Mouse (Mus musculus) neural tube, embryonic 11.5 days (tissue): ENCODE results near the gene Pam. TPM values are rescaled to one million over a fixed set of nuclear protein-coding genes. Genes with fewer than 3 reads are reported as not detected.
A peak's percentile ranks its signal among the peaks of the same experiment; 100 is the strongest.

Experiments
- ATAC-seq: fragments of 200-750 bp; cut with Nextera tagmentation; 2 replicates; pipeline ENCODE4 v1.8.0; 2017; ENCODE audit warnings: moderate number of reproducible peaks, mild to moderate bottlenecking, moderate TSS enrichment, moderate library complexity; ENCODE audit not compliant: insufficient read depth, low FRiP score, low TSS enrichment
- DNase-seq: peaks from one replicate; pipeline ENCODE4 v3.0.0-alpha.2; 2015; ENCODE audit warnings: low spot score
- H3K27ac ChIP-seq: fragments of 300-500 bp; sonication (generic); 2 replicates; pipeline ENCODE4 v1.5.1; 2014; ENCODE audit warnings: low read depth, mild to moderate bottlenecking, low read length
- H3K27me3 ChIP-seq: fragments of 300-500 bp; sonication (generic); 2 replicates; pipeline ENCODE4 v1.6.1; 2014; ENCODE audit warnings: mild to moderate bottlenecking, low read length, mixed read lengths; ENCODE audit not compliant: control insufficient read depth, insufficient read depth
- H3K36me3 ChIP-seq: fragments of 300-500 bp; sonication (generic); 2 replicates; pipeline ENCODE4 v1.6.1; 2014; ENCODE audit warnings: mild to moderate bottlenecking, low read length, moderate library complexity, mixed read lengths; ENCODE audit not compliant: control insufficient read depth, insufficient read depth
- H3K4me1 ChIP-seq: fragments of 300-500 bp; sonication (generic); 2 replicates; pipeline ENCODE4 v1.6.1; 2014; ENCODE audit warnings: low read length, mixed read lengths; ENCODE audit not compliant: control insufficient read depth, insufficient read depth
- H3K4me2 ChIP-seq: fragments of 300-500 bp; sonication (generic); 2 replicates; pipeline ENCODE4 v1.6.1; 2014; ENCODE audit warnings: low read depth, mild to moderate bottlenecking, moderate library complexity
- H3K4me3 ChIP-seq: fragments of 300-500 bp; sonication (generic); 2 replicates; pipeline ENCODE4 v1.5.1; 2014; ENCODE audit warnings: low read depth, low read length
- H3K9ac ChIP-seq: fragments of 300-500 bp; sonication (generic); 2 replicates; pipeline ENCODE4 v1.6.1; 2014; ENCODE audit warnings: mild to moderate bottlenecking, low read length
- H3K9me3 ChIP-seq: fragments of 300-500 bp; sonication (generic); 2 replicates; pipeline ENCODE4 v1.6.1; 2016; ENCODE audit warnings: low read length; ENCODE audit not compliant: control insufficient read depth
- WGBS: fragments of 180-500 bp; shearing (Covaris S2); extraction: QIAGEN DNeasy Blood & Tissue Kit; methylation state at CpG from one replicate; pipeline ENCODE4 v1.1.7; 2014; 5-methylcytosine and 5-hydroxymethylcytosine counted together
- polyA plus RNA-seq: library from polyadenylated mRNA; unstranded; fragments of >200 nt; fragmentation: Nextera tagmentation; extraction: Ambion mirVana; gene quantifications from 2 replicates; pipeline ENCODE4 v1.2.1, GENCODE M21; 2014

Pam gene
- polyA plus RNA-seq, 1 experiment from 2014 or later, result 18.8 TPM

DNA sequence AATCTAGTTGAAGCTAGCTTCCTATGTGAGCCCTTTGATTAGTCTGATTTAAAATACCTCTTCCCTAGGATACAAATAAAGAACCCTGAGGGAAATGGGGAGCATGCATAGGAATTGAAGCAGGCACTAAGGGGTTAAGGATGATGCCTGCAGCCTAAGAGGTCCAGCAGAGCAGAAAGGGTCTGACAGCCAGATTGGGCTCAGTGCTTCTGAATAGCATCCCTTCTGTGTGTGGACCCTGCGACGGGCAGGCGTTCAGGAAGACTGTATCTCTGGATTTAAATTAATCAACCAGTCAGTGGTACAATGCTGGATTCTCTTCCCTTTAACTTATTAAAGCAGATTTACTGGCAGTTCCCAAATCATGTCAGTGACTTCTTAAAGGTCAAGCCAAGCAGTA lies 41.5 kb downstream of the Pam start:
- no peak overlapping the region for H3K9ac ChIP-seq
- H3K4me2 ChIP-seq, result no peak overlapping the region
- H3K27ac ChIP-seq, result no peak overlapping the region
- ATAC-seq (0 out of 2 replicates have a peak, but pooled peaks have one; percentile 39), DNase-seq (peak; percentile 21)
- H3K4me1 ChIP-seq, result no peaks in the 10 kb centered on the region; the same call in 1 of the 2 replicates
- no peaks in the 10 kb centered on the region for H3K36me3 ChIP-seq
- H3K9me3 ChIP-seq, result no peaks in the 10 kb centered on the region
- WGBS, result 9% methylated on average over 3 of the region's 3 CpGs
- no peak overlapping the region for H3K4me3 ChIP-seq
- no peaks in the 10 kb centered on the region for H3K27me3 ChIP-seq

DNA sequence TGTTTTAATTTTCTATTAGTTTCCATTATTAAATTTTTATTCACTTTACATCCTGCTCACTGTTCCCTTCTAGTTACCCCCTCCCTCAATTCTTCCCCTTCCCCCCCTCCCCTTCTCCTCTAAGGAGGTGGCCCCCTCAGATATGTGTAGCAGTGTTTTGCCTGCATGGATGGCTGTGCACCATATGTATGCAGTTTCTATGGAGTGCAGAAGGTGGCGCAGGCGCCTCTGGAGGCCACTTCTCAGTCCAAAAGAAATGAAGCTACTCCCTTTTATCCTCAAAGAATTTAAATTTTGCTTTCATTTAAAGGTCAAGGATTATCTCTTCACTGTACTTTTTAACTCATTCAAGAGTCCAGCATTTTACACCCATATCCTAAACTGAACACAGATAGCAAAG lies 42.0 kb downstream of the Pam start:
- no peak overlapping the region for H3K4me3 ChIP-seq
- ATAC-seq (no peak), DNase-seq (no peak)
- H3K27ac ChIP-seq, result no peak overlapping the region
- H3K9ac ChIP-seq, result no peak overlapping the region
- H3K27me3 ChIP-seq, result no peaks in the 10 kb centered on the region
- 85% methylated on average over 2 of the region's 2 CpGs for WGBS
- no peaks in the 10 kb centered on the region for H3K9me3 ChIP-seq
- H3K36me3 ChIP-seq, result no peaks in the 10 kb centered on the region
- peaks cover 1% of the 10 kb centered on the region; the same call in 1 of the 2 replicates for H3K4me1 ChIP-seq
- no peak overlapping the region for H3K4me2 ChIP-seq

DNA sequence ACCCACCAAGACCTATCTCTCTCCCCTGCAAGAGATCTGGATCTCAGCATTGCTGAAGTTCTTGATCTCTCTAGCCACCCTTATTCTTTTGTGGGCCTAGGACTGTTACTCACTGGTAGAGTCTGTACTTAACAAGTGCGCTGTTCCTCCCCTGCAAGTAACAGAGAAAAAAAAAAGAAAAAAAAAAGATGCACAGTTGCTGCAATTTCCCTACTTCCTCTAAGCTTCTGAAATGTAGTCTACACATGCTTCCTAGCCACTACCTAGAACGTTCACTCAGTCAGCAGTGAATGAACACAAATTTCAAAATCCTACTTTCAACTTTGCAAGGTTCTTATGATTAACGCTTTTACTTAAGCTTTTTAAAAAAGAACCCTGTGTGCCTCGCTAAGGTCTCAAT lies 42.7 kb downstream of the Pam start:
- no peak for ATAC-seq
- Histone ChIP-seq H3K27ac (no peak overlapping the region), H3K9me3 (no peaks in the 10 kb centered on the region), H3K27me3 (no peaks in the 10 kb centered on the region), H3K36me3 (no peaks in the 10 kb centered on the region), H3K4me1 (peaks cover 8% of the 10 kb centered on the region; the same call in 1 of the 2 replicates), H3K4me3 (no peak overlapping the region), H3K4me2 (no peak overlapping the region), H3K9ac (no peak overlapping the region)
- 92% methylated on average over 4 of the region's 4 CpGs for WGBS
- no peak for DNase-seq

DNA sequence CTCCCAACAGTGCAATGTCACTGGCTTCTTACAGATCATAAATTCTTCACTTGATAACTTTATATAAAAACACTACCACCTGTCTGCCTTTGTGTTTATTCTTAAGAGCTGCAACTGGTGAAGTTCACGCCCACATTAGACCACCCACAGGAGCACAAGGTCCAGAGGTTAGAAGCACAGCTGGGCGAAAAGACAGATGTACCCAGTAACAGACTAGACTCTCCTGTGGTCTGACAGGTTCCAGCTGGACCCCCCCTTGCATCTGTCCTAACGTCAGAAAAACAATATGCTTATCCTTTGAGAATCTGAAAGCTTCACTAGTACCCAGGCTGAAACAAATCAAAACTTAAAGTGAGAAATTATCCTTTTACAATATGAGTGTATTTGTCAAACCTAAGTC lies 44.4 kb downstream of the Pam start:
- no peak for ATAC-seq
- Histone ChIP-seq H3K4me3 (no peak overlapping the region), H3K9me3 (no peaks in the 10 kb centered on the region), H3K4me1 (peaks cover 8% of the 10 kb centered on the region; the same call in 1 of the 2 replicates), H3K27ac (no peak overlapping the region), H3K4me2 (no peak overlapping the region), H3K9ac (no peak overlapping the region), H3K27me3 (no peaks in the 10 kb centered on the region), H3K36me3 (no peaks in the 10 kb centered on the region)
- DNase-seq, result peak; percentile 23
- WGBS, result 33% methylated on average over 3 of the region's 3 CpGs

GRCm38 (mm10) chr1:98049756-98050155 lies 45.7 kb downstream of the Pam start:
- H3K9me3 ChIP-seq, result no peaks in the 10 kb centered on the region
- no peak for DNase-seq
- no peak overlapping the region for H3K4me2 ChIP-seq
- no peak overlapping the region for H3K27ac ChIP-seq
- peaks cover 8% of the 10 kb centered on the region; the same call in 1 of the 2 replicates for H3K4me1 ChIP-seq
- ATAC-seq, result no peak
- no peaks in the 10 kb centered on the region for H3K36me3 ChIP-seq
- no peaks in the 10 kb centered on the region for H3K27me3 ChIP-seq
- no peak overlapping the region for H3K4me3 ChIP-seq
- WGBS, result 77% methylated on average over 7 of the region's 7 CpGs
- H3K9ac ChIP-seq, result no peak overlapping the region

- Histone ChIP-seq H3K27ac (no peak overlapping the region), H3K4me3 (no peak overlapping the region), H3K36me3 (no peaks in the 10 kb centered on the region), H3K27me3 (no peaks in the 10 kb centered on the region), H3K9ac (no peak overlapping the region), H3K4me2 (peak overlapping the region; percentile 9; the same call in 1 of the 2 replicates), H3K4me1 (peaks cover 8% of the 10 kb centered on the region; the same call in 1 of the 2 replicates), H3K9me3 (no peaks in the 10 kb centered on the region)
- ATAC-seq, result peak; percentile 46; the same call in 1 of the 2 replicates
- DNase-seq, result peak; percentile 13
- WGBS, result 24% methylated on average over 5 of the region's 5 CpGs
These were observed 47.1 kb downstream of the Pam start for GRCm38 (mm10) chr1:98048218-98048801.

GRCm38 (mm10) chr1:98047284-98048217 lies 47.9 kb downstream of the Pam start:
- ATAC-seq (peak; percentile 87), DNase-seq (peak; percentile 53)
- Histone ChIP-seq H3K27ac (no peak overlapping the region), H3K4me1 (peaks cover 8% of the 10 kb centered on the region; the same call in 1 of the 2 replicates), H3K4me2 (peak overlapping the region; percentile 9; the same call in 1 of the 2 replicates), H3K27me3 (no peaks in the 10 kb centered on the region), H3K9ac (no peak overlapping the region), H3K9me3 (no peaks in the 10 kb centered on the region), H3K36me3 (no peaks in the 10 kb centered on the region), H3K4me3 (no peak overlapping the region)
- WGBS, result 19% methylated on average over 10 of the region's 10 CpGs

- Histone ChIP-seq H3K4me1 (no peaks in the 10 kb centered on the region), H3K27me3 (no peaks in the 10 kb centered on the region), H3K9me3 (no peaks in the 10 kb centered on the region), H3K27ac (no peak overlapping the region), H3K4me2 (no peak overlapping the region), H3K36me3 (no peaks in the 10 kb centered on the region), H3K9ac (no peak overlapping the region), H3K4me3 (no peak overlapping the region)
- DNase-seq, result no peak
- ATAC-seq, result no peak
- WGBS, result 48% methylated on average over 2 of the region's 2 CpGs
These were observed 53.0 kb downstream of the Pam start for GRCm38 (mm10) chr1:98042425-98042824.
